Mouse (Mus musculus) lung, postnatal 10 days (tissue): ENCODE data around the gene Xirp2.

ENCODE experiments used
- DNase-seq: peaks from one replicate; pipeline ENCODE4 v3.0.0; 2021

Xirp2 gene

DNA sequence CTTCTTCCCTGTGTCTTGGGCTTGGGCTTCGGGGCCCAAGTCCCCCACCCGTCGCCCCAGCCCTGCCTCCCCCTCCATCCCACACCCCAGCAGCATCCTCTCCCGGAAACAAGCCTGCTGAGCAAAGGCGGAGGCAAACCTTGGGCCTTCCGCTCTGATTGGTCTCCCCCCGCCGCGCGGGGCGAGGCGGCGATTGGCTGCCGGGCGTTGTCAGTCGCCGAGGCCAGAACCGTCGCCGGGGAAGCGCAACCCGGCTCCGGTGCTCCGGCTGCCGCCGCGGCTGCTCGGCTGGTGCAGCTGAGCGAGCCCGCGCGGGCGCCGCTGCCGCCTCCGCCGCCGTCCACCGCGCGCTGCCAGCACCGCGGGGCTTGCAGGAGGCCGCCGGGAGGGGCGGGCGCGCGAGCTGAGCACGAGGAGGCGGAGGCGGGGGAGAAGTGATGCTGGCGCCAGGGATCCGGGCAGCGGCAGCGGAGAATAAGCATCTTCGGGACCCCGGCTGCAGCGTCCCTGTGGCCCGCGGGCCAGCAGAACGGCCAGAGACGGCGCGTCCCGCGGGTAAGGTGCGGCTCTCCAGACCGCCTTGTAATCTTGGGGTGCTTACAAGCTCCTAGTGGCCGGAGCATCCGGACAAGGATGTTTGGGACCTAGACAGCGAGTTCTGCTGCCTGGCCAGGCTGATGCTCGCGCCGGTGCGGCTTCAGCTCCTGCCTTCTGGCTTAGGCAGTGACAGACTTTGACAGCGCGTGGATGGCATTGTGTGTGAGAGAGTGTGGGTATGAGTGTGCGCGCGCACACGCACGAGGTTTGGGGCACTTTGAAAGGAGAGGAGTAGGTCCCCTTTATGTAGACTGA is 119.9 kb downstream of the Xirp2 start, which contains the start of gene B3galt1:
TSS of gene B3galt1 (plus strand) at position 392 of the 852 bp plus-strand sequence.
- peak; percentile 86 for DNase-seq

DNA sequence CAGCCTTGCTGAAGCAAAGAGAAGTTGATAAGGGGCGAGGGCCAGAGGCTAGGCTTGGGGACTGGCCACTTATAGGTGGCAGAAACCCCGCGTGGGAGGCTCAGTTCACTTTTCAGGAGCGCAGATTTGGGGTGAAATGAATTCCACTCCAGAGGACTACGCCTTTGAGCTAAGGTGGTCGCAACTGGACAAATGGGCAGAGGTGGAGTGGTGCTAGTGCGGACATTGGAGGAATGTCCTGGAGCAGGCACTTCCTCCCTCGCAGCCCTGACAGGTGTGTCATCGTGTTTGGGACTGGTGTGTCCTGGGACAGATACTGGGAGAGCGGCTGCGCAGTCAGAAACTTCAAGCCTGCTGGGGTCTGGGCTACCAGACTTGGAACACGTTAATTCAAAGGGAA is 120.8 kb downstream of the Xirp2 start:
- no peak for DNase-seq

DNA sequence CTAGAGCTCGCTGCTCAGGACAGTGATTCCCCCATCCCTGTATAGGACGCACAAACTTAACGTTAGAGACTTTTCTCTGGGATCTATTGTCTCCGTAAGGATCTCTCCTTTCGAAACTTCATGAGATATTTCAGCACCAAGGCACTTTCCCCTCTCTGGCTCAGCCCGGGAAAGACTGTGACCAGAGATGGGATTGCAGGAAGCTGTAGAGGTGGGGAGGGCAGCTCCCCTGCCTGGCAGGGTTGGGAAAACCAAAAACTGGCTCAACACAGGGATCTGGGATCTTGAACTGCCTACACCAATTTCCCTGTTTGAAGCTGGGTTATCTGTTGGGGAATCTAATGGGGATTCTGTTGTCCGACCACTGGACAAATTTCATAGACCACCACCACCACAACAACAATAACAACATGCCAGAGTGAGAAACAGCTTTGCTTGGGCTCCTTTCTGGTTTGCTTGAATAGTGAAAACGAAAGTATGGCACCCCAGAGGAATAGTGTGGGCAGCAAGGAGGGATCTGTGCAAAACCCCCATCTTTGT is 121.4 kb downstream of the Xirp2 start:
- DNase-seq = no peak
